Mouse (Mus musculus) erythroblast, embryonic 14.5 days (primary cell): Measurements from ENCODE around the gene Slc43a1.

Experiments used
- GATA1 ChIP-seq: IDR thresholded peaks from 2 replicates; pipeline ENCODE4 v1.6.1; 2012; ENCODE audit warnings: low read length, inconsistent platforms, mixed read lengths
- TAL1 ChIP-seq: IDR thresholded peaks from 3 replicates; pipeline ENCODE4 v1.6.1; 2012; ENCODE audit warnings: low read length, inconsistent platforms, mixed read lengths

- TF ChIP-seq GATA1 = no peak
- TF ChIP-seq TAL1 = no peak
These were observed 22.8 kb downstream of the Slc43a1 start for GRCm38 (mm10) chr2:84861430-84861829.
